Mouse (Mus musculus) kidney, postnatal 10 days (tissue): ENCODE data around the gene Nup88.

Experiments used
- DNase-seq: peaks from one replicate; pipeline ENCODE4 v3.0.0; 2021; ENCODE audit warnings: mixed read lengths

Nup88 gene

GRCm38 (mm10) chr11:70969821-70970559 lies at the start of gene Nup88, which contains the start of gene Rpain:
TSS of gene Nup88 (minus strand) at chr11:70969973.
TSS of gene Rpain (plus strand) at chr11:70970213.
- peak; percentile 95 for DNase-seq

DNA sequence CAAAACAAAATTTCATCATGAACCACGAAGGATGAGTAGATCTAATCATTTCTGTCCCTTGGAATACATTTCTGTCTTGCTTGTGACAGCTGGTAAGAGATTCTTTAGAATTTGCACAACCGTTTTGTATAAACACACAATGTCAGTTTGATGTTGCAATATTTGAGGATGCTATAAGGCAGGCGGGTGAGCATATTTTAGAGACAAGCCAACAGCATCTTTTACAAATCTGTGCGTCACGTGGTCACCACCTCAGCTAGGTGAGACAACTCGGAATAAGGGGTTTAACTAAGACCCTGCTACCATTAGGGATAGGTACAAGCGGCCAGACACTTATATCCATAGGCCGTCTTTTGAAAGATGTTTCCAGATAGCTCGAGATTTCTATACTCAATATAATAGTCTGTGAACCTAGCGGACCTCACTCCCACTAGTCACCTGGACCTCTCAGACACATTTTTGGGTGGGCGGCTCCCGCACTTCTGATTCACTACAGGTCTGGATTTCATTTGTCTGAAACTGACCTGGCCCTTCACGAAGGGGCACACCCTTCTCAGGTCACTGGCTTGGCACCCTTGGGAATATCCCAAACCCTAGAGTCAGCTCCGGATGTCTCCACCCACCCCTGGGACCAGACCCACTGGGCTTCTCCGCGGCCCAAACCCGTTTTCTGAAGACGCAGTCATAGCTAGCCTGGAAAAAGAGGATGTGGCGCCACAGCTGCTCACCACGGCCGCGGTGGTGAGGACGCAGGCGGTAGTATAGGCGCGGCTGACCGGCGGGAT lies 48.8 kb upstream of the Nup88 start:
- DNase-seq: no peak

DNA sequence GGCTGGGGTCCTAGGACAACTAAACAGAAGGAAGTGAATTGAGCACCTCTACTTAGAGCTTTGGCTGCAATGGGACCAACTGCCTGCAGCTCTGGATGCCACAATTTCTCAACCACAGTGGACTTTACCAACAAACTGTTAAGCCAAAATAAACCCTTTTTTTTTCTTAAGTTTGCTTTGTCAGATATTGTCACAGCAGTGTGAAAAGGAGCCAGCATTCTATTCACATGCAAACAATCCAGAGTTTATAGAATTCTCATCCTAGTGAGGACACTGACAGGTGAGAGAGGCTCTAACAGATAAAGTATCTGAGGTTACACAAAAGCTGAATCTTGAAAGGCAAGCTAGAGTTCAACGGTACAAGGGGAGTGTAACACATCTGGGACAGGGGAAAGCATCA lies 47.3 kb upstream of the Nup88 start:
- no peak for DNase-seq

DNA sequence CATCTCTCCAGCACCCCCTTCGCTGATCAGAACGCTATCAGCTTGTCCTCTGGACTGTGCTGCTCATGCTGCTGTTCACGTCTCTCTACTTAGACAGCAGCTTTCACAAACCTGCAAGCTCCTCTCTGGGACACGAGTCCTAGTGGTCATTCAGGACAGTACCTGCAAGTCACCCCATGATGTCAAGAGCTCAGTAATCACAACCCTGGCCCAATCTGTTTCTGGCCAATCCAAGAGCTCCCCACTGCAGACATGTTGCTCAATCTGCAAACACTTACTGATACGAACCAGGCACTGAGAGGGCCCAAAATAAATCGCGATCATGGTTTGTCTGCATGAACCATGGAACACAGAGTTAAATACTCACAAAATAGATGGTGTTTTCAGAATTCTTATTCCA lies 43.0 kb upstream of the Nup88 start:
- DNase-seq: no peak

GRCm38 (mm10) chr11:71008321-71008720 lies 38.5 kb upstream of the Nup88 start:
- no peak for DNase-seq

DNA sequence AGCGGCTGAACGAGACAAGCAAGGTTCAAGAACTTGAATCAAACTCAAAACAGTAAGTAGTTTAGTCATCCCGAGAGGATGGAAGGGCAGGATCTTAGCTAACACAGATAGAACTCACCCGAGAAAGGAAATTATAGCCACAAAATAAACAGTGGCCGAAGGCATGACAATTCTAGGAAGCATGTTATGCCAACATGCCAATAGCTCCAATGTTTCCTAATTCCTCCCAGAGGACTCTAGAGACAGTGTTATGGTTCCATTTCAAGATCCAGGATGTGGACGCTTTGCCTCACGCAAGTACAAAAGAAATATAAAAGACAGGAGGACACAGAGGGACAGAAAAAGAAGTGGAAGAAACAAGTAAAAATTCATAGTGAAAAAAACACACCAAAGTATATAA lies 38.1 kb upstream of the Nup88 start:
- no peak for DNase-seq

DNA sequence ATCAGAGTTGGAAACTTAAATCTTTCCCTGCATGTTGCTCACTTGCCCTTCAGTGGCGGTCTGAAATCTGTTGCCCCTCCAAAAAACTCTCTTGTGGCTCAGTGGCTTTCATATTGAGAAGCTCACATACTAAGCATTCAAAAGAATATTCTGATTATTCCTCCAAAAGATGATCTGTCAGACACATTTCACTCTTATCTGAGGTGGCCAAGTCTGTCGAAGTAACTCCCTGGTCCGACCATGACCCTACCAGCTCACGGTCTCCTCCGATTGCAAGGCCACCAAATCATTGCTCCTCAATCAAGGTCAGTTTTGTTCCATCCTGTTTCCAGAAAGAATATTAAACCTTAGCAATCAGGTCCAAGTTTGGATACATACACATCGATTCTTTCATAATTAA lies 37.3 kb upstream of the Nup88 start:
- no peak for DNase-seq

GRCm38 (mm10) chr11:71005046-71005445 lies 35.3 kb upstream of the Nup88 start:
- DNase-seq: no peak

DNA sequence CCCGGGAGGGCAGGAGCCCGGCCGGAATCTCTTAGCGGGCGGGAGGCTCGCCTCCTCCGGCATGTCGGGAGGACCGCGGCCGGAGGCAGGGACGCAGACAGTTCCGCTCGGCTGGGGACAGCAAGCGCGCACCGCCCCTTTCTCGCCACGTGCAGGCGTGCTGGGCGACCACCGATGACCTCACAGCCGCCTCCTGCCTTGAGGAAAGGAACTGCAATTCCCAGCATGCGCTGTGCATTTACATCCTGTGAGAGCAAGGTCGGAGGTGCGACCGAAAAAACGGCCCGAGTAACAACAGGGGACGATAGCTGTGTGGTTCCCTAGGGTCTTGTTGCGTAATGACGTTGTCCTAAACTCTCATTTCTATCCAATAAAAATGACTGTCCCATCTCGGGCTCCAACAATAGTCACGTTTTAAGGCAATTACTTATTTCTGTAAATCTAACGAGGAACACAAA lies 34.6 kb upstream of the Nup88 start, which contains the start of gene Dhx33:
Gene Dhx33, minus strand, starts transcription at position 122 of the 458 bp plus-strand sequence.
- peak; percentile 98 for DNase-seq

- DNase-seq: no peak
Measured at GRCm38 (mm10) chr11:71003611-71004315, 34.0 kb upstream of the Nup88 start.

- no peak for DNase-seq
Measured at GRCm38 (mm10) chr11:71001167-71001566, 31.4 kb upstream of the Nup88 start.

- DNase-seq: peak; percentile 98
Measured at GRCm38 (mm10) chr11:70982557-70983228, 12.9 kb upstream of the Nup88 start, which contains the start of gene C1qbp. TSS of gene C1qbp (minus strand) at chr11:70983026.

GRCm38 (mm10) chr11:70982030-70982429 lies 12.3 kb upstream of the Nup88 start:
- DNase-seq: no peak

DNA sequence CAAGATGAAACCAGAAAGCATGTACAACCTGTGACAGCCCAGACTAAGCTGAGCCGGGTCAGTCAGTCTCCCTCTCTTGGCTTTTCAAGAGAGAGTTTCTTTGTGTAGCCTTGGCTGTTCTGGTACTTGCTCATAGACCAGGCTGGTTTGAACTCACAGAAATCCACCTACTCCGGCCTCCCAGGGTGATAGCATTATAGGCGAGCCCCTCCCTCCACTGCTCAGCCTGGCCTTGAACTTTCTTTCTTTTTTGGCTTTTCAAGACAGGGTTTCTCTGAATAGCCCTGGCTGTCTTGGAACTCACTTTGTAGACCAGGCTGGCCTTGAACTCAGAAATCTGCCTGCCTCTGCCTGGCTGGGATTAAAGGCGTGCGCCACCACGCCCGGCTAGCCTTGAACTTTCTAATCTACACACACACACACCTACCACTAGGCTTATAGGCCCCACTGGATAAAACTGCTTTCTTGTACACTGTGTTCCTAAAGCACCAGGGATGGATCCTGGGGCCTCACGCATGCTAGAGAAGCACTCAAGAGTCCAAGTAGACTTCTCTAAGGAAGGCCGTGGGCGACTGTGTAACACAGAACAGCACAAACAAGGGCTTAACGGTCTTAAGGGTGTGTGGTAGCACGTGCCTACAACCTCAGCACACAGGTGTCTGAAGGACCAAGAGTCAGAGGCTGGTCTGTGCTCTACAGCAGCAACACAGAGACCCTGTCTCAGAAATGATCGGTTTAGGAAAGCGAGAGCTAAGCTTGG lies 11.2 kb upstream of the Nup88 start:
- no peak for DNase-seq

GRCm38 (mm10) chr11:70980232-70980631 lies 10.5 kb upstream of the Nup88 start:
- no peak for DNase-seq

GRCm38 (mm10) chr11:70977293-70977692 lies 7.5 kb upstream of the Nup88 start:
- no peak for DNase-seq

DNA sequence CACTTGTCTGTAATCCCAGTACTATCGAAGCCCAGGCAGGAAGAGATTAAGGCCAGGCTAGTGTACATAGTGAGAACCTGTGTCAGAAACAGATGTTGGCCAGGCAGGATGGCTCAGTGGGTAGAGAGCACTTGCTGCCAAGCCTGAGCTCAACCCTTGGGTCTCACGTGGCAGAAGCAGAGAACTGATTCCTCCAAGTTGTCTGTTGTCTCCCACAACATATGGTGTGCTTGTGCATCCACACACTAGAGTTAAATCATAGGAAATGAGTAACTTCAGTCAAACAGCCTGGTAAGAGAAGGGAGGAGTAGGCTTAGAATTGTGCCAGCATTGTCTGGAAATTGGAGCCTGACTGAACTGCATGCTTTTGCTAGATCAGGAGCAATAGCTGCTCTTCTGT lies 5.4 kb upstream of the Nup88 start:
- no peak for DNase-seq

- DNase-seq: no peak
Measured at GRCm38 (mm10) chr11:70973947-70974346, 4.2 kb upstream of the Nup88 start.

- DNase-seq: no peak
Measured at GRCm38 (mm10) chr11:70972586-70972985, 2.8 kb upstream of the Nup88 start.

GRCm38 (mm10) chr11:70970560-70971540 lies 1.1 kb upstream of the Nup88 start:
- DNase-seq: no peak
